Mouse (Mus musculus) ES-E14 (cell line): ENCODE results near the gene Tbc1d16.

Experiments
- MAFK ChIP-seq: IDR thresholded peaks from 2 replicates; pipeline ENCODE4 v1.6.1; 2014; ENCODE audit warnings: mild to moderate bottlenecking, low read depth, low read length, inconsistent platforms; ENCODE audit not compliant: insufficient read depth
- ZC3H11A ChIP-seq: IDR thresholded peaks from 2 replicates; pipeline ENCODE4 v1.6.1; 2012; ENCODE audit warnings: low read depth, mild to moderate bottlenecking, inconsistent platforms, low read length, borderline replicate concordance
- ZNF384 ChIP-seq: IDR thresholded peaks from 2 replicates; pipeline ENCODE4 v1.6.1; 2012; ENCODE audit warnings: low read depth, low read length, inconsistent platforms

- TF ChIP-seq ZC3H11A (no peak), MAFK (no peak), ZNF384 (no peak)
Measured at GRCm38 (mm10) chr11:119223124-119223890, 5.0 kb downstream of the Tbc1d16 start.
